Mouse (Mus musculus) stomach, embryonic 14.5 days (tissue): ENCODE data around the gene Dmac2. TPM values are rescaled to one million over a fixed set of nuclear protein-coding genes. Genes with fewer than 3 reads are reported as not detected.

Source experiments
- ATAC-seq: fragments of 200-750 bp; cut with Nextera tagmentation; 2 replicates; pipeline ENCODE4 v1.8.0; 2017; ENCODE audit warnings: low read depth, moderate TSS enrichment; ENCODE audit not compliant: insufficient number of reproducible peaks, insufficient read depth, low FRiP score
- H3K27ac ChIP-seq: fragments of 300-500 bp; sonication (generic); 2 replicates; pipeline ENCODE4 v1.5.1; 2014; ENCODE audit warnings: mild to moderate bottlenecking, low read length, moderate library complexity, mixed read lengths
- H3K27me3 ChIP-seq: fragments of 300-500 bp; sonication (generic); 2 replicates; pipeline ENCODE4 v1.6.1; 2014; ENCODE audit warnings: low read length, control low read depth, mixed read lengths; ENCODE audit not compliant: control insufficient read depth, insufficient read depth
- H3K36me3 ChIP-seq: fragments of 300-500 bp; sonication (generic); 2 replicates; pipeline ENCODE4 v1.6.1; 2014; ENCODE audit warnings: mild to moderate bottlenecking, control low read depth, low read length, moderate library complexity, mixed read lengths; ENCODE audit not compliant: control insufficient read depth, insufficient read depth
- H3K4me1 ChIP-seq: fragments of 300-500 bp; sonication (generic); 2 replicates; pipeline ENCODE4 v1.6.1; 2014; ENCODE audit warnings: low read length, control low read depth, mixed read lengths; ENCODE audit not compliant: control insufficient read depth, insufficient read depth
- H3K4me2 ChIP-seq: fragments of 300-500 bp; sonication (generic); replicated peaks from 2 replicates; pipeline ENCODE4 v1.6.1; 2014; ENCODE audit warnings: low read depth, low read length, control low read depth
- H3K4me3 ChIP-seq: fragments of 300-500 bp; sonication (generic); 2 replicates; pipeline ENCODE4 v1.5.1; 2014; ENCODE audit warnings: low read depth, low read length, control low read depth
- H3K9ac ChIP-seq: fragments of 300-500 bp; sonication (generic); replicated peaks from 2 replicates; pipeline ENCODE4 v1.6.1; 2014; ENCODE audit warnings: low read depth, mild to moderate bottlenecking, control low read depth, low read length, moderate library complexity, mixed read lengths
- H3K9me3 ChIP-seq: fragments of 300-500 bp; sonication (generic); 2 replicates; pipeline ENCODE4 v1.6.1; 2016; ENCODE audit warnings: low read depth, low read length, control low read depth; ENCODE audit not compliant: control insufficient read depth
- WGBS: fragments of 180-500 bp; shearing (Covaris S2); extraction: QIAGEN DNeasy Blood & Tissue Kit; methylation state at CpG from one replicate; pipeline ENCODE4 v1.1.7; 2014; 5-methylcytosine and 5-hydroxymethylcytosine counted together
- polyA plus RNA-seq: library from polyadenylated mRNA; unstranded; fragments of >200 nt; fragmentation: Nextera tagmentation; extraction: Ambion mirVana; gene quantifications from 2 replicates; pipeline ENCODE4 v1.2.1, GENCODE M21; 2014

Gene Dmac2
- polyA plus RNA-seq, 1 experiment from 2014 or later: 44.9 TPM

- WGBS: 91% methylated on average over 11 of the region's 11 CpGs
- Histone ChIP-seq H3K9ac (no peak overlapping the region), H3K4me3 (no peak overlapping the region), H3K9me3 (no peaks in the 10 kb centered on the region), H3K4me1 (0 out of 2 replicates have a peak, but pooled peaks cover 4% of the 10 kb centered on the region), H3K27ac (no peak overlapping the region), H3K27me3 (no peaks in the 10 kb centered on the region), H3K4me2 (no peak overlapping the region), H3K36me3 (peaks cover 8% of the 10 kb centered on the region; the same call in 1 of the 2 replicates)
- ATAC-seq: no peak
Measured at GRCm38 (mm10) chr7:25620751-25621150, 1.5 kb downstream of the Dmac2 start.

- no peak for ATAC-seq
- H3K4me2 ChIP-seq: no peak overlapping the region
- 93% methylated on average over 11 of the region's 11 CpGs for WGBS
Measured at GRCm38 (mm10) chr7:25623857-25624370, 4.7 kb downstream of the Dmac2 start.

GRCm38 (mm10) chr7:25624851-25625250 lies 5.6 kb downstream of the Dmac2 start:
- no peak overlapping the region for H3K27ac ChIP-seq
- no peaks in the 10 kb centered on the region for H3K9me3 ChIP-seq
- H3K4me2 ChIP-seq: no peak overlapping the region
- H3K9ac ChIP-seq: no peak overlapping the region
- no peak for ATAC-seq
- WGBS: 81% methylated on average over 5 of the region's 5 CpGs
- H3K36me3 ChIP-seq: peaks cover 12% of the 10 kb centered on the region; the same call in 1 of the 2 replicates
- no peak overlapping the region for H3K4me3 ChIP-seq
- no peaks in the 10 kb centered on the region for H3K27me3 ChIP-seq
- H3K4me1 ChIP-seq: peaks cover 23% of the 10 kb centered on the region

More at GRCm38 (mm10) chr7:25623857-25624370, 4.7 kb downstream of the Dmac2 start:
- H3K9me3 ChIP-seq: no peaks in the 10 kb centered on the region
- no peaks in the 10 kb centered on the region for H3K27me3 ChIP-seq
- peaks cover 23% of the 10 kb centered on the region for H3K4me1 ChIP-seq
- no peak overlapping the region for H3K9ac ChIP-seq
- H3K36me3 ChIP-seq: peaks cover 8% of the 10 kb centered on the region; the same call in 1 of the 2 replicates
- no peak overlapping the region for H3K27ac ChIP-seq
- no peak overlapping the region for H3K4me3 ChIP-seq

- Histone ChIP-seq H3K27ac (peak overlapping the region; percentile 85; the same call in 1 of the 2 replicates), H3K4me3 (no peak overlapping the region), H3K9me3 (no peaks in the 10 kb centered on the region), H3K9ac (no peak overlapping the region), H3K4me2 (no peak overlapping the region), H3K27me3 (no peaks in the 10 kb centered on the region), H3K4me1 (peaks cover 20% of the 10 kb centered on the region), H3K36me3 (peaks cover 20% of the 10 kb centered on the region)
- 74% methylated on average over 10 of the region's 10 CpGs for WGBS
- ATAC-seq: no peak
Measured at GRCm38 (mm10) chr7:25625594-25626250, 6.5 kb downstream of the Dmac2 start.

- Histone ChIP-seq H3K36me3 (peaks cover 20% of the 10 kb centered on the region), H3K9ac (peak within 1 kb of the TSS; percentile 38), H3K4me2 (peak within 1 kb of the TSS; percentile 68), H3K27ac (peak within 1 kb of the TSS; percentile 85), H3K27me3 (no peaks in the 10 kb centered on the region), H3K9me3 (no peaks in the 10 kb centered on the region), H3K4me1 (peaks cover 20% of the 10 kb centered on the region), H3K4me3 (peak within 1 kb of the TSS; percentile 47)
- peak; percentile 62 for ATAC-seq
- WGBS: 8% methylated on average over 29 of the region's 29 CpGs
Measured at GRCm38 (mm10) chr7:25626509-25627430, 7.6 kb downstream of the Dmac2 start, which contains the start of gene B3gnt8. B3gnt8 (plus strand) TSS chr7:25626654.

GRCm38 (mm10) chr7:25627431-25628322 lies 8.5 kb downstream of the Dmac2 start:
- ATAC-seq: peak; percentile 82
- no peaks in the 10 kb centered on the region for H3K27me3 ChIP-seq
- H3K36me3 ChIP-seq: peaks cover 12% of the 10 kb centered on the region
- H3K4me2 ChIP-seq: peak overlapping the region; percentile 68
- peaks cover 20% of the 10 kb centered on the region for H3K4me1 ChIP-seq
- peak overlapping the region; percentile 38 for H3K9ac ChIP-seq
- WGBS: 11% methylated on average over 38 of the region's 38 CpGs
- H3K4me3 ChIP-seq: peak overlapping the region; percentile 47
- H3K9me3 ChIP-seq: no peaks in the 10 kb centered on the region
- H3K27ac ChIP-seq: peak overlapping the region; percentile 85

GRCm38 (mm10) chr7:25628323-25628620 lies 9.1 kb downstream of the Dmac2 start:
- 54% methylated on average over 8 of the region's 8 CpGs for WGBS
- Histone ChIP-seq H3K9ac (peak overlapping the region; percentile 38), H3K4me1 (peaks cover 20% of the 10 kb centered on the region), H3K4me2 (peak overlapping the region; percentile 68), H3K36me3 (peaks cover 12% of the 10 kb centered on the region), H3K27me3 (no peaks in the 10 kb centered on the region), H3K27ac (no peak overlapping the region; the same call in 1 of the 2 replicates), H3K9me3 (no peaks in the 10 kb centered on the region), H3K4me3 (peak overlapping the region; percentile 47)
- ATAC-seq: no peak
